Mouse (Mus musculus) MEL (cell line): ENCODE data around the gene Ppif.

ENCODE experiments used
- CTCF ChIP-seq, 3 experiments: IDR thresholded peaks in 2 of 3; conservative IDR thresholded peaks in 1 of 3; 2 replicates each; pipeline ENCODE4 v1.5.1; 2011 to 2012; ENCODE audit warnings: low read length in 3 of 3, low read depth in 2 of 3, mild to moderate bottlenecking in 2 of 3, improper control_type of control experiment in 1 of 3, inconsistent platforms in 1 of 3, mixed read lengths in 1 of 3, moderate library complexity in 1 of 3; ENCODE audit not compliant: control insufficient read depth in 1 of 3, insufficient read depth in 1 of 3, poor library complexity in 1 of 3, severe bottlenecking in 1 of 3
- MAX ChIP-seq: IDR thresholded peaks from 2 replicates; pipeline ENCODE4 v1.6.1; 2011; ENCODE audit warnings: low read length, improper control_type of control experiment
- POLR2A ChIP-seq, 2 experiments: IDR thresholded peaks; 2 replicates each; pipeline ENCODE4 v1.6.1; 2011 to 2012; ENCODE audit warnings: low read length in 2 of 2, mild to moderate bottlenecking in 2 of 2, control low read depth in 1 of 2, improper control_type of control experiment in 1 of 2, low read depth in 1 of 2, moderate library complexity in 1 of 2; ENCODE audit not compliant: control insufficient read depth in 1 of 2, insufficient read depth in 1 of 2, poor library complexity in 1 of 2
- POLR2AphosphoS5 ChIP-seq: IDR thresholded peaks from 2 replicates; pipeline ENCODE4 v1.6.1; 2012; ENCODE audit warnings: low read depth, borderline replicate concordance, mild to moderate bottlenecking, inconsistent platforms, low read length, moderate library complexity, mixed read lengths
- TBP ChIP-seq: IDR thresholded peaks from 2 replicates; pipeline ENCODE4 v1.8.0; 2011; ENCODE audit warnings: low read depth, low read length, improper control_type of control experiment

- TF ChIP-seq POLR2A (IDR thresholded peaks at IDR 0.05; ENCODE audit: control insufficient read depth in 1 of 2, insufficient read depth in 1 of 2, low read depth in 1 of 2, low read length in 2 of 2, poor library complexity in 1 of 2) (no peak), POLR2AphosphoS5 (no peak), CTCF (IDR thresholded peaks at IDR 0.05 in 2 of 3, conservative IDR thresholded peaks at IDR 0.05 in 1 of 3; ENCODE audit: control insufficient read depth in 1 of 3, insufficient read depth in 1 of 3, low read depth in 2 of 3, low read length in 3 of 3, poor library complexity in 1 of 3, severe bottlenecking in 1 of 3) (no peak), TBP (no peak), MAX (no peak)
These were observed 17.2 kb downstream of the Ppif start for GRCm38 (mm10) chr14:25711177-25711576.
